Mouse (Mus musculus): ENCODE measurements around the gene Pld6.
"Not testable (repeated sequence)": the region's sequence is repeated elsewhere in the genome, so short reads cannot be mapped to it uniquely, and the experiment has no call there.

Pld6 gene

DNA sequence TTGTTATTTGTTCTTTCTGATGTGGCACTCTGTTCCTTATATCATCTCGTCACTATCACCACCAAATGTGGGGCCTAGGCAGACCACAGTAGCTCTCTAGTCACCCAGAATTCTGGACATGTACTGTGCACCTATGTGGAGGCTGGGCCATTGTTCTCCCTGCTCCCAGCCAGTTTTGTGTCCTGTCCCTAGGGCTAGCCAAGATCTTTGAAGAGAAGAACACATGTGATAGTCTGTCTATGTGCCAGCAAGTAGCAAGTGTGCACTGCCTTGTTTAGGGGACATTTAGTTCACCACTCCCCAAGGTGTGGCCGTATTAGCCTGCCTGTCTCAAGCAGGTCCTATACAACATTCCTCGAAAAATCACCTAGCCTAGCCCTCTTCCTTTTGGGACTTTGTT lies 38.4 kb downstream of the Pld6 start:
- DNase-seq (ENCODE audit: extremely low spot score, low read depth, low spot score): no peak

DNA sequence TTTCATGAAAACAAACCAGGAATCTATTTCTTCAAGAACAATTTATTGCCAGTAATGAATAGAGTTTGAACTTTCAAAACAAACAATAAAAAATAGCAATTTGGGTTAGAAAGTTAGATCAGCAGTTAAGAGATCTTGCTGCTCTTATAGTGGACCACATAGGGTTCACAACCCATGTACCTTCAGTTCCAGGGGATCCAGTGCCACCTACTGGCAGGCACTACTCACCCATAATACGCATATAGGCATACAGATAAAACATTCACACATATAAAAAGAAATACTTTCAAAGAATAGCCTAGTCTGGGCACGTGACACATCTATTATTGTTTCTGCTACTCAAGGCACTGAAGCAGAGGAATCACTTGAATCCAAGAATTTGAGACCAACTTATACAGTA lies 40.8 kb downstream of the Pld6 start:
- peak; percentile 3 for DNase-seq (ENCODE audit: extremely low spot score, low read depth, low spot score)

DNA sequence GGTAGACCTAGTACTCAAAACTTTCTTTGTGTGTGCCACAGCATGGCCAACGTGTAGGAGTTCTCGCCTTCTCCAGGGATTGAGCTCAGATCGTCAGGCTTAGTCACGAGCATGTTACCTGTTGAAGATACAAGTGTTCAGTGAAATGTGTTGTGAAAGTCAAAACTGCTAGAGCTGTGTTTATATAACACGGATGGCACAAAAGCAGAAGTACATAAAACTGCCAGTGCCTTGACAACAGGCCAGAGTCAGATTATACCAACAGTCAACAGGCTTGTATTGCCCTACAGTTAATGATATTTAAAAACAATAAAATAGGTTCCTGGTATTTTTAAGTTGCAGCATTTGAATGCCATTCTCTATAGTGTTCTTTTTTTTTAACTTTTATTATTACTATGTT lies 41.6 kb downstream of the Pld6 start:
- DNase-seq (ENCODE audit: extremely low spot score, low read depth, low spot score): no peak

DNA sequence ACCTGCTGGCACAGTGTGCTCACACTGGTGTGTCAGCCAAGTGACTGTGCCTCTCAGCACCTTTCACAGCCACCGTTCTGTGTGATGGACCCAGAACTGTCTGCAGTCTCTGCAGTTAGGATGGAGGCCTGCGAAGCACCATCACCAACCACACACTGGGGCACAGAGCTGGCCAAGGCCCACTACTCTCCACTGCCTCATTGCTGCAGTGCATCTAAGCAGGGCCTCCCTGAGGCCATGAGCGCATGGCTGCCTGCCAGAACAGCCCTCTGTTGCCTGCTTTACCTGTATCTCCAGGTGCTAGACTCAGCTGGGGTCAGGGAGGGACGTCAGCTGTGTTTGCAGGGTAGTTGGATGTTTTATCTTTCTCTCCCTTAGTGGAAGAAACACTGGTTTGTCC lies 43.1 kb downstream of the Pld6 start:
- DNase-seq (ENCODE audit: extremely low spot score, low read depth, low spot score): no peak

DNA sequence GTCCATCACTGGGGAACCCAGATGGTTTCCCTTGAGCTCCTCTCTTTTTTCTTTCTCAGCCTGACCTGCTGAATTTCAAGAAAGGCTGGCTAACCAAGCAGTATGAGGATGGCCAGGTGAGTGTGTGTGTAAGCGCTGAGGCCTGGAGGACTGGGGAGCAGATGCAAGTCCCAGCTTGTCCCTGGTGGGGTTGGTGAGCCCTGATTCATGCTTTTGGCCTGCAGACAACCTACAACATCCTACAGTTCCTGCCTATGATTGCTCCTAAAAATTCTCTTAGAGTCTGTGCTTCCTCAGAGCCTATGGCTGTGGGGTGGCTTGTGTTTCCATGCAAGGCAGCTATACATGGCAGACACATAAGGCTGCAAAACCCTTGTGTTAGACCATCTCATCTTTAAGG lies 43.7 kb downstream of the Pld6 start:
- no peak for DNase-seq (ENCODE audit: extremely low spot score, low read depth, low spot score)

- no peak for DNase-seq (ENCODE audit: extremely low spot score, low read depth, low spot score)
These were observed 44.1 kb downstream of the Pld6 start for GRCm38 (mm10) chr11:59743307-59743706.

GRCm38 (mm10) chr11:59741915-59742314 lies 45.5 kb downstream of the Pld6 start:
- no peak for DNase-seq (ENCODE audit: extremely low spot score, low read depth, low spot score)

- DNase-seq (ENCODE audit: extremely low spot score, low read depth, low spot score): no peak
These were observed 47.4 kb downstream of the Pld6 start for GRCm38 (mm10) chr11:59739996-59740395.

DNA sequence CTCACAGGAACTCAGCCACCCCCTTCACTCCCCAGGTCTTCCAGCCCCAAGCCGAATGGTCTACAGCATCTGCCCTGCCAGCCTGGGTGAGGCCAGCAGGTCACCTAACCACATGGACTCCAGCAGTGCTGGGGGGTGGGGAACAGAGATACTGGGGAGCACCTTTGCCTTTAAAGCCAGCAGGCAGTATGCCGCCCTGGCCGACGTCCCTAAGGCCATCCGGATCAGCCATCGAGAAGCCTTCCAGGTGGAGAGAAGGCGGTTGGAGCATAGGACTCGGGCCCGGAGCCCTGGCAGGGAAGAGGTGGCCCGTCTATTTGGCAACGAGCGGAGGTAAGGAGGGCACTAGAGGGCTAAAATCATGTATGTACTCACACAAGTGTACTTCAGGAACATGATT lies 50.2 kb downstream of the Pld6 start:
- DNase-seq (ENCODE audit: extremely low spot score, low read depth, low spot score): no peak

DNA sequence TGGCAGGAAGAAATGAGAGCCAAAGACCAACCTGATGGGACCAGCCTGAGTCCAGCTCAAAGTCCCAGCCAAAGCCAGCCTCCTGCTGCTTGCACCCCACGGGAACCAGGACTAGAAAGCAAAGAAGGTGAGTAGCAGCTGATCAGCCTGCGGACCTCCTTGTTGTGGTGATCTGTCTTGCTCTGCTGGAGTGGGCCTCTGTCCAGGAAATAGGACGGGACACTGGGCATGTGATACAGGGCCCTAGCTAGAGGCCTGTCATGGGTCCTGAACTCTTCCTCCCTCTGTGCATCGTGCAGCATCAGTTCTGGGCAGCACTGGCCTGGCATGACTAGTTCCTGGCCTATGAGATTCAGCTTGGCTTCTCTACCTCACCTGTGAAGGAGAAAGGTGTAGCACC lies 51.5 kb downstream of the Pld6 start:
- DNase-seq (ENCODE audit: extremely low spot score, low read depth, low spot score): not testable (repeated sequence)

DNA sequence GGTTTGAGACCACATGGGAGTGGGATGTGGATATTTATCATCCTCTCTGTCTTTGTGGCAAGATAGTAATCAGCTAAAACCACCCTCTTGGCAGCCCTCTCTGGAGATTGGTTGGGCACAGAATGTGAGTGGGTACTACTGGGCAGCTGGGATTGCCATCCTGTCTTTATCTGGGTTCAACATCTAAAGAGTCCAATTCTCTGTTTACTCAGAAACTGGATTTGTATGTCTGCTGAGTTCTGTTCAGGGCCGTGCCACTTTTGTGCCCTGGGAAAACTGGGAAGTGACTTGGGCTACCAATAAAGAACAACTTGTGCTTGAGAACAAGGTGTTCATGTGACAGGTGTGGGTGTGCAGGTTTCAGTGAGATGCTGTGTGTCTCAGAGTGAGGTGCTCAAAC lies 53.1 kb downstream of the Pld6 start:
- no peak for DNase-seq (ENCODE audit: extremely low spot score, low read depth, low spot score)

All from hindlimb bud, embryonic 11.5 days (tissue).